Mouse (Mus musculus): ENCODE measurements around the gene Nsdhl. TPM values are rescaled to one million over a fixed set of nuclear protein-coding genes. Genes with fewer than 3 reads are reported as not detected.

Gene Nsdhl
- polyA plus RNA-seq, 1 experiment from 2014 or later, result 51.6 TPM

GRCm38 (mm10) chrX:72921391-72921790 lies 3.0 kb downstream of the Nsdhl start:
- Histone ChIP-seq H3K4me1 (replicated peaks; ENCODE audit: control insufficient read depth, insufficient read depth, low read length) (no peaks in the 10 kb centered on the region), H3K36me3 (ENCODE audit: control insufficient read depth, insufficient read depth, low read length) (no peaks in the 10 kb centered on the region), H3K27ac (ENCODE audit: low read depth, low read length) (no peak overlapping the region), H3K9me3 (ENCODE audit: control insufficient read depth, low read length) (no peaks in the 10 kb centered on the region), H3K9ac (ENCODE audit: low read depth, low read length) (no peak overlapping the region), H3K4me3 (ENCODE audit: low read depth, low read length) (no peak overlapping the region), H3K4me2 (replicated peaks; ENCODE audit: low read depth, low read length) (no peak overlapping the region), H3K27me3 (ENCODE audit: control insufficient read depth, insufficient read depth, low read length) (no peaks in the 10 kb centered on the region)
- WGBS, result 86% methylated on average over 2 of the region's 2 CpGs
- DNase-seq (ENCODE audit: low spot score) (no peak), ATAC-seq (ENCODE audit: low FRiP score) (no peak)

DNA sequence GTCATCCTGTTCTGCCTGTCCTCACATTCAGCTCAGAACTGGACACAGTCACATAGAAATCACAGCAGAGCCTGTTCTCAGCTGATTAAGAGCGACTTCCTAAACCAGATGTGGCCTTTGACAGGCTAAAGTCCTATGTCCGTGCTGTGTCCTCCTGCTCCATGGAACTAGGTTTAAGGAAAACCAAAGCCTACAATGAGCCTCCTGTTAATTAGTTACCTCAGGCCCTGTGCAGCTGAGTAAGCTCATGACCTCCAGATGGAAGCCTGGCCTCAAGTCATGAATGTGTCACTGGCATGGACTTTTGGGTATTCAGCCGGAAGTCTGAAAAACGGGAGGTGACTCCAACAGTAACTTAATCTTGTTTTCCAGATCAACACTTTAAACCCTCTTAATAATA lies 35.1 kb downstream of the Nsdhl start:
- no peak overlapping the region for H3K9ac ChIP-seq (ENCODE audit: low read depth, low read length)
- no peak overlapping the region for H3K27ac ChIP-seq (ENCODE audit: low read depth, low read length)
- DNase-seq (ENCODE audit: low spot score) (no peak), ATAC-seq (ENCODE audit: low FRiP score) (no peak)
- H3K4me2 ChIP-seq (replicated peaks; ENCODE audit: low read depth, low read length), result no peak overlapping the region
- WGBS, result 82% methylated on average over 4 of the region's 4 CpGs
- H3K4me3 ChIP-seq (ENCODE audit: low read depth, low read length), result no peak overlapping the region
- H3K36me3 ChIP-seq (ENCODE audit: control insufficient read depth, insufficient read depth, low read length), result no peaks in the 10 kb centered on the region; the same call in 1 of the 2 replicates
- H3K9me3 ChIP-seq (ENCODE audit: control insufficient read depth, low read length), result no peaks in the 10 kb centered on the region
- no peaks in the 10 kb centered on the region for H3K4me1 ChIP-seq (replicated peaks; ENCODE audit: control insufficient read depth, insufficient read depth, low read length)
- no peaks in the 10 kb centered on the region for H3K27me3 ChIP-seq (ENCODE audit: control insufficient read depth, insufficient read depth, low read length)

- WGBS, result 97% methylated on average over 4 of the region's 4 CpGs
- Histone ChIP-seq H3K36me3 (ENCODE audit: control insufficient read depth, insufficient read depth, low read length) (no peaks in the 10 kb centered on the region; the same call in 1 of the 2 replicates), H3K4me3 (ENCODE audit: low read depth, low read length) (no peak overlapping the region), H3K4me1 (replicated peaks; ENCODE audit: control insufficient read depth, insufficient read depth, low read length) (no peaks in the 10 kb centered on the region), H3K27ac (ENCODE audit: low read depth, low read length) (no peak overlapping the region), H3K27me3 (ENCODE audit: control insufficient read depth, insufficient read depth, low read length) (no peaks in the 10 kb centered on the region), H3K9me3 (ENCODE audit: control insufficient read depth, low read length) (no peaks in the 10 kb centered on the region), H3K9ac (ENCODE audit: low read depth, low read length) (no peak overlapping the region), H3K4me2 (replicated peaks; ENCODE audit: low read depth, low read length) (no peak overlapping the region)
- DNase-seq (ENCODE audit: low spot score) (no peak), ATAC-seq (ENCODE audit: low FRiP score) (no peak)
These were observed 38.1 kb downstream of the Nsdhl start for GRCm38 (mm10) chrX:72956486-72956885.

DNA sequence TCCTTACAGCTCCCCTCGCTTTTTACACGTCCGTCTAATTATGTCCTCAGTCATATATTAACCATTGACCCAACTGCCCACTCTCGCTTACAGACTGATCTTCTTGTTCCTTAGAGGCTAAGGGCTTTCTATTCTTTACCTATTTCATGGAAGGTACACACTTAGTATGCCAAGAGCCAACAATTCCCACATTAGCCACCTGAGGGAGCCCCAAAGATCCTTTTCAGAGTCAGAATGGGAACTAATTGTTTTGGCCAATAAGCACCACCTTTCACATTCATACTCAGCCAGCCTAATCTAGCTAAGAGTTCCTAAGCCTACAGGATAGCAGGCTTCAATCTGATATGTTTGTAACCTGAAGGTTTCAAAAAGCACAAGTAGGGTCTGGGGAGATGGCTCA lies 42.1 kb downstream of the Nsdhl start:
- Histone ChIP-seq H3K36me3 (ENCODE audit: control insufficient read depth, insufficient read depth, low read length) (no peaks in the 10 kb centered on the region), H3K27me3 (ENCODE audit: control insufficient read depth, insufficient read depth, low read length) (no peaks in the 10 kb centered on the region), H3K4me1 (replicated peaks; ENCODE audit: control insufficient read depth, insufficient read depth, low read length) (no peaks in the 10 kb centered on the region), H3K9me3 (ENCODE audit: control insufficient read depth, low read length) (no peaks in the 10 kb centered on the region), H3K27ac (ENCODE audit: low read depth, low read length) (no peak overlapping the region), H3K4me3 (ENCODE audit: low read depth, low read length) (no peak overlapping the region), H3K4me2 (replicated peaks; ENCODE audit: low read depth, low read length) (no peak overlapping the region), H3K9ac (ENCODE audit: low read depth, low read length) (no peak overlapping the region)
- ATAC-seq (ENCODE audit: low FRiP score) (no peak), DNase-seq (ENCODE audit: low spot score) (no peak)
- WGBS, result 86% methylated on average over 4 of the region's 4 CpGs

GRCm38 (mm10) chrX:72961511-72961910 lies 43.2 kb downstream of the Nsdhl start:
- Histone ChIP-seq H3K27me3 (ENCODE audit: control insufficient read depth, insufficient read depth, low read length) (no peaks in the 10 kb centered on the region), H3K4me3 (ENCODE audit: low read depth, low read length) (no peak overlapping the region), H3K9ac (ENCODE audit: low read depth, low read length) (no peak overlapping the region), H3K4me2 (replicated peaks; ENCODE audit: low read depth, low read length) (no peak overlapping the region), H3K27ac (ENCODE audit: low read depth, low read length) (no peak overlapping the region), H3K36me3 (ENCODE audit: control insufficient read depth, insufficient read depth, low read length) (no peaks in the 10 kb centered on the region), H3K9me3 (ENCODE audit: control insufficient read depth, low read length) (no peaks in the 10 kb centered on the region), H3K4me1 (replicated peaks; ENCODE audit: control insufficient read depth, insufficient read depth, low read length) (no peaks in the 10 kb centered on the region)
- DNase-seq (ENCODE audit: low spot score), result no peak
- ATAC-seq (ENCODE audit: low FRiP score), result no peak
- 85% methylated on average over 3 of the region's 3 CpGs for WGBS

- H3K4me2 ChIP-seq (replicated peaks; ENCODE audit: low read depth, low read length), result no peak overlapping the region
- no peak overlapping the region for H3K9ac ChIP-seq (ENCODE audit: low read depth, low read length)
- no peak overlapping the region for H3K27ac ChIP-seq (ENCODE audit: low read depth, low read length)
- ATAC-seq (ENCODE audit: low FRiP score) (no peak), DNase-seq (ENCODE audit: low spot score) (no peak)
- no peaks in the 10 kb centered on the region for H3K36me3 ChIP-seq (ENCODE audit: control insufficient read depth, insufficient read depth, low read length)
- H3K27me3 ChIP-seq (ENCODE audit: control insufficient read depth, insufficient read depth, low read length), result no peaks in the 10 kb centered on the region
- no peaks in the 10 kb centered on the region for H3K4me1 ChIP-seq (replicated peaks; ENCODE audit: control insufficient read depth, insufficient read depth, low read length)
- H3K9me3 ChIP-seq (ENCODE audit: control insufficient read depth, low read length), result no peaks in the 10 kb centered on the region
- 87% methylated on average over 3 of the region's 3 CpGs for WGBS
- H3K4me3 ChIP-seq (ENCODE audit: low read depth, low read length), result no peak overlapping the region
These were observed 44.4 kb downstream of the Nsdhl start for GRCm38 (mm10) chrX:72962743-72963142.

GRCm38 (mm10) chrX:72982831-72983230 lies 64.5 kb downstream of the Nsdhl start:
- H3K9me3 ChIP-seq (ENCODE audit: control insufficient read depth, low read length), result no peaks in the 10 kb centered on the region
- no peak overlapping the region for H3K4me2 ChIP-seq (replicated peaks; ENCODE audit: low read depth, low read length)
- no peak overlapping the region for H3K27ac ChIP-seq (ENCODE audit: low read depth, low read length)
- no peaks in the 10 kb centered on the region for H3K36me3 ChIP-seq (ENCODE audit: control insufficient read depth, insufficient read depth, low read length)
- no peak overlapping the region for H3K4me3 ChIP-seq (ENCODE audit: low read depth, low read length)
- no peak overlapping the region for H3K9ac ChIP-seq (ENCODE audit: low read depth, low read length)
- H3K27me3 ChIP-seq (ENCODE audit: control insufficient read depth, insufficient read depth, low read length), result no peaks in the 10 kb centered on the region
- ATAC-seq (ENCODE audit: low FRiP score) (no peak), DNase-seq (ENCODE audit: low spot score) (no peak)
- no peaks in the 10 kb centered on the region for H3K4me1 ChIP-seq (replicated peaks; ENCODE audit: control insufficient read depth, insufficient read depth, low read length)
- WGBS, result 74% methylated on average over 6 of the region's 6 CpGs

- WGBS, result 85% methylated on average over 2 of the region's 2 CpGs
- no peaks in the 10 kb centered on the region for H3K27me3 ChIP-seq (ENCODE audit: control insufficient read depth, insufficient read depth, low read length)
- no peak for ATAC-seq (ENCODE audit: low FRiP score)
These were observed 67.2 kb downstream of the Nsdhl start for GRCm38 (mm10) chrX:72985607-72986006.

GRCm38 (mm10) chrX:72986841-72987519 lies 68.6 kb downstream of the Nsdhl start, which contains the start of gene Zfp185:
TSS of gene Zfp185 (plus strand) at chrX:72987339.
- 15% methylated on average over 21 of the region's 45 CpGs for WGBS
- peak within 1 kb of the TSS; percentile 52 for H3K4me2 ChIP-seq (replicated peaks; ENCODE audit: low read depth, low read length)
- H3K36me3 ChIP-seq (ENCODE audit: control insufficient read depth, insufficient read depth, low read length), result no peaks in the 10 kb centered on the region
- ATAC-seq (ENCODE audit: low FRiP score) (peak; percentile 60), DNase-seq (ENCODE audit: low spot score) (peak; percentile 51)
- H3K9me3 ChIP-seq (ENCODE audit: control insufficient read depth, low read length), result no peaks in the 10 kb centered on the region
- H3K4me1 ChIP-seq (replicated peaks; ENCODE audit: control insufficient read depth, insufficient read depth, low read length), result no peaks in the 10 kb centered on the region
- peak within 1 kb of the TSS; percentile 32 for H3K4me3 ChIP-seq (ENCODE audit: low read depth, low read length)
- H3K27ac ChIP-seq (ENCODE audit: low read depth, low read length), result no peak within 1 kb of the TSS
- H3K27me3 ChIP-seq (ENCODE audit: control insufficient read depth, insufficient read depth, low read length), result no peaks in the 10 kb centered on the region
- H3K9ac ChIP-seq (ENCODE audit: low read depth, low read length), result no peak within 1 kb of the TSS

More at GRCm38 (mm10) chrX:72985607-72986006, 67.2 kb downstream of the Nsdhl start:
- no peaks in the 10 kb centered on the region for H3K4me1 ChIP-seq (replicated peaks; ENCODE audit: control insufficient read depth, insufficient read depth, low read length)
- no peak for DNase-seq (ENCODE audit: low spot score)
- no peak overlapping the region for H3K4me2 ChIP-seq (replicated peaks; ENCODE audit: low read depth, low read length)
- no peaks in the 10 kb centered on the region for H3K36me3 ChIP-seq (ENCODE audit: control insufficient read depth, insufficient read depth, low read length)
- no peak overlapping the region for H3K27ac ChIP-seq (ENCODE audit: low read depth, low read length)
- H3K9ac ChIP-seq (ENCODE audit: low read depth, low read length), result no peak overlapping the region
- no peaks in the 10 kb centered on the region for H3K9me3 ChIP-seq (ENCODE audit: control insufficient read depth, low read length)
- H3K4me3 ChIP-seq (ENCODE audit: low read depth, low read length), result no peak overlapping the region
